Mouse (Mus musculus): ENCODE data around the gene Myo3b. TPM values are rescaled to one million over a fixed set of nuclear protein-coding genes. Genes with fewer than 3 reads are reported as not detected.

Myo3b gene
- polyA plus RNA-seq, 1 experiment from 2014 or later: not detected

DNA sequence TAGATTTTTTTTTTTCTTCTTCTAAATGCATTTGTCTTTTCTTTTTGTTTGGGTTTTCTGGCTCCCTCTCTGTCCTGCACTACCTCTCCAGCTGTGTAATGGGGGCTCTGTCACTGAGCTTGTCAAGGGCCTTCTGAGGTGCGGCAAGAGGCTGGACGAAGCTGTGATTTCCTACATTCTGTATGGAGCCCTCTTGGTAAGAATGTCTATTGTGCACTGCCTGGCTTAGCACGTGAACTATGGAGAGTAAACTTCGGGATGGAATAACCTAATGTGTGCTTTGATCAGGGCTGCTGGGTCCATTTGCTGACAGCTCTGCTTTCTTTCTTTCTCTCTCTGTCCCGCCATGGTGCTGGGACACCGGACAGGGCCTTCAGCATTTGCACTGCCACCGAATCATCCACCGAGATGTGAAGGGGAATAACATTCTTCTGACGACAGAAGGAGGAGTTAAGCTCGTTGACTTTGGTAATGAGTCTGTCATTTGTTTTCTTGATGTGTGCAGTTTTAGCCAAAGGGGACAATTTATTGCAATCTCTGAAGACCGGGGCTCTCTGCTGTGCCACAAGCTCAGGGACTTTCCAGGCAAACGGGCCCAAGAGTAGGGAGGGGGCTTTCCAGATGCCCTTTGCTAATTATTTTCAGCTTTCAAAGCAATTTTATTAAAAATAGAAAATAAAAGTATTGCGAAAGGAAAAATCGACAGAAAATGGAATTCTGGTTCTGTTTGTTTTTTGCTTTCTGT lies 66.5 kb downstream of the Myo3b start:
- Histone ChIP-seq H3K27ac (replicated peaks) (no peak overlapping the region), H3K4me1 (replicated peaks) (no peaks in the 10 kb centered on the region), H3K4me3 (replicated peaks) (no peak overlapping the region), H3K27me3 (no peaks in the 10 kb centered on the region), H3K9me3 (replicated peaks) (no peaks in the 10 kb centered on the region), H3K9ac (no peak overlapping the region), H3K36me3 (replicated peaks) (no peaks in the 10 kb centered on the region), H3K4me2 (no peak overlapping the region)
- no peak for ATAC-seq (ENCODE audit: insufficient read depth)
- 58% methylated on average over 14 of the region's 14 CpGs for WGBS (ENCODE audit: insufficient replicate concordance)

DNA sequence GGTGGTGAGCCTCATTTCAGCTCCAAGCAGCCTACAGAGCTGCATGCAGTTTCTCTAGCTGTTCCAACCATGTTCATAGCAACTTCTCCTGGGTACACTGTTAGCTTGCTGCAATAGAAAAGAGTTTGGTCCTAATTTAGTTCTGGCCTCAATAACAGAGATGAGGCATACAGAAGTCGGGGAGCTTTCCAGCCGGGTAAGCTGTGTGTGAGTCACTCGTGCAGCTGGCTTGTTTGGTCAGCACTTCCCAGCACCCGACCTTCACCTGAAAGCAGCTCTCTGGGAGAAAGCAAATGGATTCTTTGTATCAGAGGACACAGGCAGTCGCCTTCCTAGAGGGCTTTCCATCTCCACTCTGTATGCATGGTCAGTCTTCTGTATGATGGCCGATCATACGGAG lies 70.1 kb downstream of the Myo3b start:
- H3K9ac ChIP-seq: no peak overlapping the region
- no peak for ATAC-seq (ENCODE audit: insufficient read depth)
- no peaks in the 10 kb centered on the region for H3K9me3 ChIP-seq (replicated peaks)
- no peak overlapping the region for H3K4me2 ChIP-seq
- H3K4me3 ChIP-seq (replicated peaks): no peak overlapping the region
- H3K36me3 ChIP-seq (replicated peaks): no peaks in the 10 kb centered on the region
- H3K27me3 ChIP-seq: peaks cover 4% of the 10 kb centered on the region; the same call in 1 of the 2 replicates
- no peaks in the 10 kb centered on the region for H3K4me1 ChIP-seq (replicated peaks)
- 47% methylated on average over 7 of the region's 7 CpGs for WGBS (ENCODE audit: insufficient replicate concordance)
- no peak overlapping the region for H3K27ac ChIP-seq (replicated peaks)

DNA sequence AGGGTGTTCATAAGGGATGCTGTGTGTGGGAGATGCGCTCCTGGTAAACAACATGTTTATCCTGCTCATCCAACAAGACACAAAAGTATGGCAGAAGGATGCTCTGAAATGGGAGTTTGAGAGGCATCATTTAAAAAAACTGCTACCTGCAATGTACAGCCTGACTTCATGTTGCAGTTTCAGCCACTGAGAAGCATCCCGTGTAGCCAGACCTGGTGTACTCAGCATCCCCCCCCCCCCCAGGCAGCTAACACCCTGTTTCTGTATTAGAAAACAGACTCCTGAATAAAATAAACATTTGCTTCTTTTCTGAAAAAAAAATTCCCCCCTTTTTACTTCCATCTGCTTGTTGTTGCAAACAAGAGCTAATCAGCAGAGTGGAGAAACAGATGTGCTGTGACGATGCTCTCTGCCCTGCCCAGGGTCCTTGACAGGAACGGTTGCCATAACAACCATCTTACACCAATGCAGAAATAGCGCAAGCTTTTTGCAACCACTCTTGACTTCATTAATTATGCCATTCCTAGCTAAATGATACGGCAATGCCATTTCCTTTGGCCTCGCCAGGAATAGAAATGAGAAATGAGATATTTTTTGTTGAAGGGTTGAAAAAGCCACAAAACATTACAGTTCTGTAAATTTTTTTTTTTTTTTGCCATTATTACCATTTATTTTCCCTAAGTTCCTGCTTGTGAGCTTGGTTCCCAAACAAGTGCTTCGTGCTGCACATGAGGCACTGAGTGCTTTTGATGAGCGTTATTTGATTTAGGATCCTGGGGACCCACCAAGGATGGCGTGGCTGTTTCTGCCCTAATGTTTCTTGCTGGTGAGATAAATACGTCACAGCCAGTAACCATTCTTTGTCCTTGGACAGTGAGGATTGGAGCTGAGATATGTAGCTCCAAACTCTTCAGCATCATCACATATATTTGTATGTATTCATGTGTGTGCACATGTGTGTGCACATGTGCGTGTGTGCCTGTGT lies 75.2 kb downstream of the Myo3b start:
- no peak overlapping the region for H3K9ac ChIP-seq
- H3K4me1 ChIP-seq (replicated peaks): no peaks in the 10 kb centered on the region
- ATAC-seq (ENCODE audit: insufficient read depth): no peak
- no peak overlapping the region for H3K4me3 ChIP-seq (replicated peaks)
- 55% methylated on average over 12 of the region's 12 CpGs for WGBS (ENCODE audit: insufficient replicate concordance)
- no peak overlapping the region for H3K4me2 ChIP-seq
- no peaks in the 10 kb centered on the region for H3K9me3 ChIP-seq (replicated peaks)
- peaks cover 4% of the 10 kb centered on the region; the same call in 1 of the 2 replicates for H3K27me3 ChIP-seq
- no peaks in the 10 kb centered on the region for H3K36me3 ChIP-seq (replicated peaks)
- no peak overlapping the region for H3K27ac ChIP-seq (replicated peaks)

DNA sequence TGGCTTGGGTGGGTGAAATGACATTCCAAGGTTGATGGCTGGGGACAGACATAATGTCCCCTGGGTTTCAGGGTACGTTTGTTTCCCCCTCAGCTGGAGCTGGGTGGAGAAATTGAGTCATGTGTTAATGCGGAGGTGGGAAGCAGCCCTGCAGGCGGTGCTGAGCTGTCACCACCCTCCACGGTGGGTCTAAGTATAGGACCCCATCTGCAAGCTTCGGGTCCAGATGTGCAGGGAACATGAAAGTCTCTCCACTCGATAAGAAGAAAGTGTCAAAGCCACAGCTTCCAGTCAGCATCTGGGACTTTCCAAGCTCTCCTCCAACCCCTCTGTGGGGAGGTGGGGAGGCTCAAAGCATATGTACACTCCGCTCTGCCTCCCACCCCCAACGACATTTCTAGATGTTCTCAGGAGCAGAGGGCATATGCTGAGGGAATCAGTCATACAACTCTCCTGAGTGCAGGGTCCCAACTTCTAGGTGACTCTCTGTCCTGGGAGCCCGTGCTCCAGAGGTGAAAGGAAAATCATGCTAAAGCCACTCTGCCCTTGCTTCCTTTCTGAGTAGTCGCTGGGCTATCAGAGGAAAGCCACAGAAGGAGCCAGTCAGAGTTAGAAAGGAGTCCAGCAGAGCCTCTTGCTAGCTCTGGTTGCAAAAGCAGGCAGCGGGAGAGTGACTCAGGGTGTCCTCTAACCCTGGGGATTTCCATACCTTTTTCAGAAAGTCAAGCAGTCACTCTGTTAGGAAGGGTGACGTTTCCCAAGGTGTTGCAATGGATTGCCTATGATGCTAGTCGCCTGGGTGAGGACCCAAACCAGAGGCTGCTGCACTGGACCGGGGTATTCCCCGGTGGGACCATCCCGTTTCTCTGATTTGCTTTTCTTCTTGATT lies 79.7 kb downstream of the Myo3b start:
- H3K27ac ChIP-seq (replicated peaks): no peak overlapping the region
- H3K9ac ChIP-seq: no peak overlapping the region
- no peaks in the 10 kb centered on the region for H3K9me3 ChIP-seq (replicated peaks)
- H3K4me2 ChIP-seq: no peak overlapping the region
- H3K27me3 ChIP-seq: no peaks in the 10 kb centered on the region; the same call in 1 of the 2 replicates
- no peaks in the 10 kb centered on the region for H3K36me3 ChIP-seq (replicated peaks)
- WGBS (ENCODE audit: insufficient replicate concordance): 33% methylated on average over 16 of the region's 16 CpGs
- no peak for ATAC-seq (ENCODE audit: insufficient read depth)
- H3K4me1 ChIP-seq (replicated peaks): no peaks in the 10 kb centered on the region
- H3K4me3 ChIP-seq (replicated peaks): no peak overlapping the region

DNA sequence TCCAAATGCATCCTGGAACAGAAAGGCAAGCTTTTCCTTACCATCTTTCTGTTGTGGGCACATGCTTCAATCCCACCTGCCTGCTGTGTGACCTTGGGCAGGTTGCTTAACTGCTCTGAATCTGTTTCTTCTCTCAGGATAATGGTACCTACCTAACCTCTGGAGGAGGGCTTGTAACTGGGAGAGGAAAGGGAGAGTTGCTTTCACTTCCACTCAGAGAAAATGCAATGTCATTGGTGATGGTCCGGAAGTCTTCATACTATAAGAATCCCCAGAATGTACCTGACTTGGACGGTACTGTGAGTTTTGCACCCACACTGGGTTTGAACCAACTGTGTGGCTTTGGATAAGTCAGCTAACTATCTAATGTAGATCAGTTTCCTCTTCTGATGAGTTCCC lies 80.3 kb downstream of the Myo3b start:
- H3K36me3 ChIP-seq (replicated peaks): no peaks in the 10 kb centered on the region
- H3K9ac ChIP-seq: no peak overlapping the region
- no peak overlapping the region for H3K4me2 ChIP-seq
- ATAC-seq (ENCODE audit: insufficient read depth): no peak
- H3K4me1 ChIP-seq (replicated peaks): no peaks in the 10 kb centered on the region
- no peak overlapping the region for H3K4me3 ChIP-seq (replicated peaks)
- no peak overlapping the region for H3K27ac ChIP-seq (replicated peaks)
- no peaks in the 10 kb centered on the region for H3K9me3 ChIP-seq (replicated peaks)
- WGBS (ENCODE audit: insufficient replicate concordance): 75% methylated on average over 2 of the region's 2 CpGs
- no peaks in the 10 kb centered on the region for H3K27me3 ChIP-seq

DNA sequence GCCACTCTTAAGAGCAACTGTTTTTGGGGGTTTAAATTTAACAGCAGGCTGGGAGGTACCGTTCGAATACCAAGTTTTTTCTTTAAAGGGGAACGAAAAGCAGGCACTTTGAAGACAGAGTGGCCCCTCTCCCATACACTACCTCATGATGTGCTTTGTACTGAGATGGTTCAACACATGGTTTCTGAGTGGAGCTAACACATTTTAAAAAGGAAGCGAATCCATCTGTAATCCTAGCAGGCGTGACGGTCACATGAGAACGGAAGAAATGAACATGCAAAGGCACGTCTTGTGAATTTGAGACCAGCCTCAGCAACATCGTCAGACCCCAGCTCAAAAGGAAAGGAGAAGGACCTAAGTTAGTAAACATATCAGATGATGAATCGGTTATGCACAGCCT lies 87.4 kb downstream of the Myo3b start:
- WGBS (ENCODE audit: insufficient replicate concordance): 68% methylated on average over 10 of the region's 10 CpGs
- Histone ChIP-seq H3K4me1 (replicated peaks) (no peaks in the 10 kb centered on the region; the same call in 1 of the 2 replicates), H3K9me3 (replicated peaks) (no peaks in the 10 kb centered on the region), H3K4me2 (no peak overlapping the region), H3K27me3 (peaks cover 36% of the 10 kb centered on the region), H3K4me3 (replicated peaks) (no peak overlapping the region), H3K9ac (no peak overlapping the region), H3K36me3 (replicated peaks) (no peaks in the 10 kb centered on the region), H3K27ac (replicated peaks) (no peak overlapping the region)
- no peak for ATAC-seq (ENCODE audit: insufficient read depth)

DNA sequence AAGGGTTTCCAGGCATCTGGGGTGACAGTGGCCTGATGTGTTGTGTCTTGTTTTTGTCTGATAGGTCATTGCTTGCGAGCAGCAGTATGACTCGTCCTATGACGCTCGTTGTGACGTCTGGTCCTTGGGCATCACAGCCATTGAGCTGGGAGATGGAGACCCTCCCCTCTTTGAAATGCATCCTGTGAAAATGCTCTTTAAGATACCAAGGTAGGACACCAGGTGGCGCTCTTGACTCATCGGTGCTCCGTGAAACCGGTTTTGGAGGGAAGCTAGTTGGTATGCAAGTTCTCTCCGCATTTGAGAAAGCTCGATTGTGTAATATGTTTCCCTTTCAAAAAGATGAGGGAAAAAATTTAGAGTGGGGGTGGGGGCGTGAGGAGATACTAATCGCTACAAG lies 87.9 kb downstream of the Myo3b start:
- no peaks in the 10 kb centered on the region for H3K36me3 ChIP-seq (replicated peaks)
- H3K27ac ChIP-seq (replicated peaks): no peak overlapping the region
- H3K4me3 ChIP-seq (replicated peaks): no peak overlapping the region
- no peak for ATAC-seq (ENCODE audit: insufficient read depth)
- H3K9me3 ChIP-seq (replicated peaks): no peaks in the 10 kb centered on the region
- peaks cover 37% of the 10 kb centered on the region for H3K27me3 ChIP-seq
- H3K4me1 ChIP-seq (replicated peaks): no peaks in the 10 kb centered on the region; the same call in 1 of the 2 replicates
- under 1% methylated on average over 13 of the region's 13 CpGs for WGBS (ENCODE audit: insufficient replicate concordance)
- H3K9ac ChIP-seq: no peak overlapping the region
- H3K4me2 ChIP-seq: no peak overlapping the region

DNA sequence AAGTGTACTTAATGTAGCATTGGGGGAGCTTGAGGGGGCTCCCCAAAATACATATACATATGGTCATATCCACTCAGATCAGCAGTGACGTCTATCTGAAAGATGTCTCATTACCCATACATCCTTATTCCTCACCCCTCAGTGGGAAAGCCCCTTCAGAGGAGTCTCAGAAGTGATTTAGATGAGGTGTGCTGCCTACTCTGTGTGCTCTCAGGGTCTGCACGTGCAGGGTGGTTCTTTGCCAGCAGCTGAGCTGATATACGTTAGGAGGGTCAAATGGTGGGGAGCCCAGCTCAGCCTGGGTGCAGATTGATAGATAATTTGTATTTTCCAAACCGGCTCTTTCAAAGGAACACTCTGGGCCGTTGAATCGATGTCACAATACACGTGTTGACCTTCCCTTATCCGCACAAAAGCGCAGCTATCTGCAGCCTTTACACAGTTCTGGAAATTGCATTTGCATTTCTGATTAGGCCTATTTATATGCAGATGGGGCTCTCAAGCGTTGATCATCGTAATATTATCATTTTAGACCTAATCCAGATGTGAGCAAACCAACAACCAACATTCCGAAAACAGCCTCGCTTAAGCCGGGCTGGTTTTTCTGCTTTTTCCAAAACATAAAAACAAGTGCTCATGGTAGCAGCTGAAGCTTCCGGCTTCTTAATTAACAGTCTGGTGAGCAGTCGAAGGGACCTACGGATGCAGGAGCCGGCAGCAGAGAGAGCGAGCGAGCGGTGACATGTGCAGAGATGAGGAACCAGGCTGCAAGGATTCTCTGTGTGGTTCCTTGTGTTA lies 88.6 kb downstream of the Myo3b start:
- no peak overlapping the region for H3K27ac ChIP-seq (replicated peaks)
- 17% methylated on average over 21 of the region's 21 CpGs for WGBS (ENCODE audit: insufficient replicate concordance)
- ATAC-seq (ENCODE audit: insufficient read depth): no peak
- H3K4me3 ChIP-seq (replicated peaks): no peak overlapping the region
- H3K27me3 ChIP-seq: peaks cover 37% of the 10 kb centered on the region
- H3K9me3 ChIP-seq (replicated peaks): no peaks in the 10 kb centered on the region
- no peaks in the 10 kb centered on the region for H3K36me3 ChIP-seq (replicated peaks)
- no peaks in the 10 kb centered on the region; the same call in 1 of the 2 replicates for H3K4me1 ChIP-seq (replicated peaks)
- H3K9ac ChIP-seq: no peak overlapping the region
- no peak overlapping the region for H3K4me2 ChIP-seq

DNA sequence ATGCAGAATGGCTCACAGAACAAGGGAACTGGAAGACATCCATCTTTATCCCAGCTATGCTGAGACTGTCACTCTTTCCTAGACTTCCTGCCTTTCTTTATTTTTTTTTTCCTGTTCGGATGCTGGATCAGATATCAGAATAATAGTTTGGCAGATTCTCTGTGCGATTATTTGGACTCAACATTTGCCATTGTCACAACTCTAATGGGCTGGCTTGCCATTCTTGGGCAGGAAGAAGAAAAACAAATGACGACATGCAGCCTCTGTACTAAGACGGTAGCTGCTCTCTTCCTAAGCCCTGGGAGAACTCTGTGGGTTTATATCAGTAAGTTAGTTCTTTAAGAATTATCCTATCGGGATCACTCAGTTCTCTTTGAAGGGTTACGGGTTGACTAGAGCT lies 89.7 kb downstream of the Myo3b start:
- Histone ChIP-seq H3K4me2 (no peak overlapping the region), H3K27me3 (peaks cover 37% of the 10 kb centered on the region), H3K36me3 (replicated peaks) (no peaks in the 10 kb centered on the region), H3K27ac (replicated peaks) (no peak overlapping the region), H3K4me3 (replicated peaks) (no peak overlapping the region), H3K9me3 (replicated peaks) (no peaks in the 10 kb centered on the region), H3K9ac (no peak overlapping the region), H3K4me1 (replicated peaks) (no peaks in the 10 kb centered on the region; the same call in 1 of the 2 replicates)
- 27% methylated on average over 6 of the region's 6 CpGs for WGBS (ENCODE audit: insufficient replicate concordance)
- no peak for ATAC-seq (ENCODE audit: insufficient read depth)

DNA sequence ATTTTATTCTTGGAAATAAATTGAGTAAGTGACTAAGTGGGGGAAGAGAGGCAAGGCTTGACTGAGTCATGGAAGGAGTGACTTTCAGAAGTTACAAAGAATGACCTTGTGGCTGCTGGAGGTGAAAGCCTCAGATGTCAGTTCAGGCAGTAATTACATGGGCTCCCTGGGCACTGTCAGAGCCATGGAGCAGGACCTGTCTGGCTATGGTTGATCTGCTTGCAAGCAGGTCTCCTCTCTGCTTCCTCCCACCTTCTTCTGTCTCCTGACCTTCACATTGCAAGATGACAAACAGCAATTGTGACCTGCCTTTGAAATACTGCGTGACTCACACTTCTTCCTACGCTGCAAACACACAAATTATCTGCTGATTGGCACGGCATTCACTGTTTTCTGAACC lies 90.6 kb downstream of the Myo3b start:
- no peak overlapping the region for H3K9ac ChIP-seq
- H3K4me2 ChIP-seq: no peak overlapping the region
- H3K27me3 ChIP-seq: peaks cover 42% of the 10 kb centered on the region
- no peaks in the 10 kb centered on the region for H3K9me3 ChIP-seq (replicated peaks)
- H3K4me1 ChIP-seq (replicated peaks): no peaks in the 10 kb centered on the region; the same call in 1 of the 2 replicates
- no peaks in the 10 kb centered on the region for H3K36me3 ChIP-seq (replicated peaks)
- H3K4me3 ChIP-seq (replicated peaks): no peak overlapping the region
- 46% methylated on average over 3 of the region's 3 CpGs for WGBS (ENCODE audit: insufficient replicate concordance)
- ATAC-seq (ENCODE audit: insufficient read depth): no peak
- no peak overlapping the region for H3K27ac ChIP-seq (replicated peaks)

Measured in liver, embryonic 15.5 days (tissue).